Mouse (Mus musculus) G1E (cell line): Measurements from ENCODE around the gene Decr2.

Experiments used
- CTCF ChIP-seq: IDR thresholded peaks from 2 replicates; pipeline ENCODE4 v1.5.1; 2012; ENCODE audit warnings: low read depth, low read length, inconsistent platforms, mixed read lengths
- GATA1 ChIP-seq: IDR thresholded peaks from 2 replicates; pipeline ENCODE4 v1.6.1; 2012; ENCODE audit warnings: borderline replicate concordance, low read length, inconsistent platforms, mixed read lengths
- GATA2 ChIP-seq: IDR thresholded peaks from 2 replicates; pipeline ENCODE4 v1.6.1; 2012; ENCODE audit warnings: low read depth, low read length, inconsistent platforms, borderline replicate concordance
- POLR2AphosphoS5 ChIP-seq: IDR thresholded peaks from 2 replicates; pipeline ENCODE4 v1.6.1; 2012; ENCODE audit warnings: low read depth, low read length, inconsistent platforms; ENCODE audit not compliant: insufficient replicate concordance
- TAL1 ChIP-seq: conservative IDR thresholded peaks from 2 replicates; pipeline ENCODE4 v1.6.1; 2012; ENCODE audit warnings: low read depth, low read length, inconsistent platforms, mixed read lengths

GRCm38 (mm10) chr17:26125226-26125625 is 35.1 kb upstream of the Decr2 start:
- TF ChIP-seq CTCF (no peak), POLR2AphosphoS5 (no peak), GATA2 (no peak), TAL1 (no peak), GATA1 (no peak)
